Mouse (Mus musculus) cortical plate, adult 2 months (tissue): ENCODE data around the gene Gemin7.

Source experiments
- CTCF ChIP-seq: fragments of 200-500 bp; IDR thresholded peaks from 2 replicates; pipeline ENCODE4 v1.5.1; 2011; ENCODE audit warnings: mild to moderate bottlenecking, control low read depth, low read length; ENCODE audit not compliant: insufficient read depth; ENCODE audit errors: extremely low read depth
- POLR2A ChIP-seq: fragments of 200-500 bp; IDR thresholded peaks from 2 replicates; pipeline ENCODE4 v1.6.1; 2011; ENCODE audit warnings: mild to moderate bottlenecking, low read length, control low read depth; ENCODE audit not compliant: insufficient read depth; ENCODE audit errors: extremely low read depth

DNA sequence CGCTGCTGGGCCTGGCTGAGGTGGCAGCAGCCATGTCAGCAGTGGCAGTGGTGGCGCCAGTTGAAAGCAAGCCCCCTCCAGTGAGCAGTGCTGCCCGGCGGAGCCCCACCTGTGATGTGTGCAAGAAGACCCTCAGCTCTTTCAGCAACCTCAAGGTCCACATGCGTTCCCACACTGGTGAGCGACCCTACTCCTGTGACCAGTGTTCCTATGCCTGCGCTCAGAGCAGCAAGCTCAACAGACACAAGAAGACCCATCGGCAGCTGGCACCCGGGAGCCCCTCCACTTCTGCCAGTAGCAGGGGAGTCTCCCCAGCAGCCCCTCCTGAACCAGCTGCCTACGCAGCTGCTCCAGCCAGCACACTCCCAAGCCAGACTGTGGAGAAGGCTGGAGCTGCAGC is 2.4 kb upstream of the Gemin7 start:
- TF ChIP-seq CTCF (no peak), POLR2A (no peak)
